Mouse (Mus musculus) hindbrain, embryonic 11.5 days (tissue): ENCODE results near the gene Ush1c. TPM values are rescaled to one million over a fixed set of nuclear protein-coding genes. Genes with fewer than 3 reads are reported as not detected.

Experiments used
- ATAC-seq: fragments of 200-750 bp; cut with Nextera tagmentation; 2 replicates; pipeline ENCODE4 v1.8.0; 2017; ENCODE audit warnings: mild to moderate bottlenecking, moderate TSS enrichment, moderate library complexity; ENCODE audit not compliant: low FRiP score
- DNase-seq: peaks from one replicate; pipeline ENCODE4 v3.0.0-alpha.2; 2015; ENCODE audit warnings: low spot score
- H3K27ac ChIP-seq: fragments of 300-500 bp; sonication (generic); 2 replicates; pipeline ENCODE4 v1.5.1; 2014; ENCODE audit warnings: mild to moderate bottlenecking, low read depth, low read length
- H3K27me3 ChIP-seq: fragments of 300-500 bp; sonication (generic); 2 replicates; pipeline ENCODE4 v1.6.1; 2014; ENCODE audit warnings: mild to moderate bottlenecking, low read length, moderate library complexity, mixed read lengths; ENCODE audit not compliant: control insufficient read depth, insufficient read depth
- H3K36me3 ChIP-seq: fragments of 300-500 bp; sonication (generic); 2 replicates; pipeline ENCODE4 v1.6.1; 2014; ENCODE audit warnings: mild to moderate bottlenecking, low read length, moderate library complexity, mixed read lengths; ENCODE audit not compliant: control insufficient read depth, insufficient read depth
- H3K4me1 ChIP-seq: fragments of 300-500 bp; sonication (generic); replicated peaks from 2 replicates; pipeline ENCODE4 v1.6.1; 2014; ENCODE audit warnings: low read length, mixed read lengths; ENCODE audit not compliant: control insufficient read depth, insufficient read depth
- H3K4me2 ChIP-seq: fragments of 300-500 bp; sonication (generic); replicated peaks from 2 replicates; pipeline ENCODE4 v1.6.1; 2014; ENCODE audit warnings: mild to moderate bottlenecking, low read depth, low read length
- H3K4me3 ChIP-seq: fragments of 300-500 bp; sonication (generic); 2 replicates; pipeline ENCODE4 v1.5.1; 2014; ENCODE audit warnings: low read depth, low read length
- H3K9ac ChIP-seq: fragments of 300-500 bp; sonication (generic); 2 replicates; pipeline ENCODE4 v1.6.1; 2014; ENCODE audit warnings: low read depth, low read length
- H3K9me3 ChIP-seq: fragments of 300-500 bp; sonication (generic); 2 replicates; pipeline ENCODE4 v1.6.1; 2016; ENCODE audit warnings: low read length; ENCODE audit not compliant: control insufficient read depth
- WGBS: fragments of 180-500 bp; shearing (Covaris S2); extraction: QIAGEN DNeasy Blood & Tissue Kit; methylation state at CpG from one replicate; pipeline ENCODE4 v1.1.7; 2014; 5-methylcytosine and 5-hydroxymethylcytosine counted together
- polyA plus RNA-seq: library from polyadenylated mRNA; unstranded; fragments of >200 nt; fragmentation: Nextera tagmentation; extraction: Ambion mirVana; gene quantifications from 2 replicates; pipeline ENCODE4 v1.2.1, GENCODE M21; 2014

Gene Ush1c
- polyA plus RNA-seq, 1 experiment from 2014 or later = 3.0 TPM

DNA sequence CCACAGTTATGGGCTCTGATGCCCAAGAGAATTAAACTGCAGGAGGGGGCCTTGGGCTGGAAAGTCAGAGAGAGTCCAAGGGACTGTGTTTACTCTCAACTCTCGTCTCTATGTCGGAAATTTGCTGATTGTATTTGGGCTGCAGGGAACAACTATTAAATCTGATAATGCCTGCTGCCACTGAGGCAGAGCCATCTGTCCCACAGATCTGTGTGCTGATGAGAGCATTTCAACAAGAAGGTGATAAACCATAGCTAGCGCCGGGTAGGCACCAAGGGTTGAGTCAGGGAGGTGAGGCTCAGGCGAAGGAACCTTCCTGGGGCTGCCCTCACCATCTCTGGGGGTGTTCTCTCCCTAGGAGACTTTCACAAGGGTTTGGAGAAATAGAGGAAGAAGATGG is 75.6 kb downstream of the Ush1c start:
- Histone ChIP-seq H3K4me3 (no peak overlapping the region), H3K9me3 (no peaks in the 10 kb centered on the region), H3K4me2 (no peak overlapping the region), H3K27me3 (no peaks in the 10 kb centered on the region), H3K9ac (no peak overlapping the region), H3K36me3 (no peaks in the 10 kb centered on the region), H3K4me1 (no peaks in the 10 kb centered on the region; the same call in 1 of the 2 replicates), H3K27ac (no peak overlapping the region)
- WGBS = 79% methylated on average over 5 of the region's 5 CpGs
- DNase-seq (no peak), ATAC-seq (no peak)

DNA sequence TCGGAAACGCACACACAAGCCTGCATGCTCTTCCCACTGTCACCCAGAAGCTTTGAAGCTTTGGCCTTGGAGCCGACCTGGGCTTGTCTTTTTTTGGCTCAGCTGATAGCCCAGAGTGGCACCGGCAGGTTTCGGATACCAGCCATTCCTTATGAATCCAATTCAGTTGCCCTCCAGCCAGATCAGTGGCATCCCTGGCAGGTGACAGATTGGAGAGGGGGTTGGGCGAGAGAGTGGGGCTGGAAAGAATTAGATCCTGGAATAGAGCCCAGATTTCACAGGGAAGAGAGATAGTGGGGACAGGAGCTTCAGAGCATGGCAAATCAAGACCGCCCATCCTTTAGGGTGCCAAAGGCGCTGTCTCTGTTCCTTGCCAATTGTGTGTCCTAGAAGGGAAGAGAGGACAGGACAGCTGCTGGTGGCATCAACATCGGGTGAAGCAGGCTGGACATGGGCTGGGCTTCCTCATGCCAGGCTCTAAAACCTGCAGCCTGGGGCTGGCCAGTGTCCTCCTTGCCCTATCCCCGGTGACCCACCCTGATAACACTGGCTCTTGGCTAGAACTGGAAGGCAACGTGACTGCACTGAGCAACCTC is 76.1 kb downstream of the Ush1c start:
- no peak overlapping the region for H3K9ac ChIP-seq
- H3K4me3 ChIP-seq = no peak overlapping the region
- no peaks in the 10 kb centered on the region for H3K27me3 ChIP-seq
- whole genome bisulfite sequencing = 79% methylated on average over 11 of the region's 11 CpGs
- no peak overlapping the region for H3K4me2 ChIP-seq
- no peak overlapping the region for H3K27ac ChIP-seq
- H3K36me3 ChIP-seq = no peaks in the 10 kb centered on the region
- no peaks in the 10 kb centered on the region; the same call in 1 of the 2 replicates for H3K4me1 ChIP-seq
- H3K9me3 ChIP-seq = no peaks in the 10 kb centered on the region
- DNase-seq = no peak
- ATAC-seq = no peak

DNA sequence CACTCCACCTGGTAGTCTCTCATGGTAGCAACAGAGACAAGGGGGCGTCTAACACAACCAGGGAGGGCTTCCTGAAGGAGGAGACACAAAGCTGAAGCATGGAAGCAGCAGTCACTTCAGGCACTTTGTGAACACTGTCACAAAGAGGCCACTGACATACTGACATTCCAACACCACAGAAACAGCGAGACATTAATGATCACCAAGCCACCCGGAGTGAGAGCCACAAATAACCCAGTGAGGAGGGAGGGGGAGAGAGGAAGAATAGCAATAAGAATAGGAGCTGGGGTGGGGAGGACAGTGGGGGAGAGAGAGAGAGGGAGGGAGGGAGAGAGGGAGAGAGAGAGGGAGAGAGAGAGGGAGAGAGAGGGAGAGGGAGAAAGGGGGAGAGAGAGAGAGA is 76.7 kb downstream of the Ush1c start:
- Histone ChIP-seq H3K4me3 (no peak overlapping the region), H3K4me2 (no peak overlapping the region), H3K4me1 (no peaks in the 10 kb centered on the region; the same call in 1 of the 2 replicates), H3K27me3 (no peaks in the 10 kb centered on the region), H3K9me3 (no peaks in the 10 kb centered on the region), H3K36me3 (no peaks in the 10 kb centered on the region), H3K9ac (no peak overlapping the region), H3K27ac (no peak overlapping the region)
- DNase-seq = no peak
- WGBS = 23% methylated on average over 3 of the region's 3 CpGs
- no peak for ATAC-seq

DNA sequence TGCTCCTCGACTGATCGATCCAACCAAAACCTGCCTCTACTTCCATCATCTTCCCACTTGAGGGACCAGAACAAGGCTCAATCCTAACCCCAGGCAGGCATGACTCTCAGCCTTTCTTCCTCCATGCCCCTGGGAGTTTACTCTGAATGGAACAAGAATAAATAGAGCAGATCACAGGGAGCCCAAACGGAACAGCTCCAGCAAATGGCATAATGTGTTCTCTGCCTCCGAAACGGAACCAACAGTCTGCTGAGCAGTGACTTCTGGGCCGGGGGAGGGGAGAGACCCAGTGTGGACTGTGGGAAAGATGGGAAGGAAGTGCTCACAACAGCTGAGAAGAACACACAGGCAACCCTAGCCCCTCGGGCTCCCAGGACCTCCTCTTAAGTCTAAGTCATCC is 80.6 kb downstream of the Ush1c start:
- Histone ChIP-seq H3K9me3 (no peaks in the 10 kb centered on the region), H3K36me3 (no peaks in the 10 kb centered on the region), H3K9ac (no peak overlapping the region), H3K4me2 (no peak overlapping the region), H3K27me3 (no peaks in the 10 kb centered on the region), H3K4me3 (no peak overlapping the region), H3K4me1 (no peaks in the 10 kb centered on the region; the same call in none of the 2 replicates), H3K27ac (no peak overlapping the region)
- WGBS = 79% methylated on average over 7 of the region's 7 CpGs
- DNase-seq = no peak
- no peak for ATAC-seq

DNA sequence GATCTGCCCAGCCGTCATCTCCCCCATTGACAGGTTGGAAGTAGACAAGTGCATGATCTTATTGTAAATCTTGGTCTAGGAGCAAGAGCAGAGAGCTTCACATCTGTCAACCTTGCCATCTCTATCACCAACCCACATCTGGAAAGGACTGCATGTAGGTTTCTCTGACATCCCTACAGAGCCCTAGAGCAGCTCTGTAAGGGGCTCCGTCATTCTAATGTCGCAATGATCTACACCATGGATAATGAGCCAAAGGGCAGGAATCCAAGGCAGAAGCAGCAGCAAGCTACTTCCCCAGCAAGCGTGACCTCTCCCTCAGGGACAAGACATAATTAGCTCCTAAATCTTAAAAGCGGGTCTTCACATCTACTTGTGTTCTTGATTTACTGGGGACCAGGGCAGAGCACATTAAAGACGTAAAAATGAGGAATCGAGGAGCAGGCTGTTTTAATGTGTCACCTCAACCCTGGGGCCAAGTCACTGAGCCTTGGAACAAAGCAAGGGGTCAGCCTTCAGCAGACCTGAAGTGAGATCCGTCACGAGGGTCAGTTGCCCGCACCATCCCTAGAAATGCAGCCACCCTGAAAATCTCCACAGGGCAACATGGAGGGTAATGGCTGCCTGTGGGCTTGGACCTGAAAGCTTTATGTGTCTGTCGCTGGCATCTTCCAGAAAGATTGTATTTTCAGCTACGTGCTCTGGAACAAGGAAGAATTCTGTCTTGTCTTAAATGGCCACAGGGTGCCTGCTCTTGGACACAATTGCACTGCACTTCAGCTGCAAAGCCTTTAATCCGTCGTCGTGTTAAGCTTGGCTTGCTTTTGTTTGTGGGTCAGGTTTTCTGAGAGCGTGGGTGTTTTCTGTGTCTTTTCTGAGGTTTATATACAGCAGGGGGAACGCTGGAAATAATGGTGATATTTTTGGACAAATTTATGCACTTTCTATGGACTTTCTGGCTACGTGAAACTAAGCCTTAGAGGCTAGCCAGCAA is 83.5 kb downstream of the Ush1c start:
- Histone ChIP-seq H3K27ac (no peak overlapping the region), H3K4me2 (no peak overlapping the region), H3K4me3 (no peak overlapping the region), H3K9me3 (no peaks in the 10 kb centered on the region), H3K27me3 (no peaks in the 10 kb centered on the region), H3K36me3 (no peaks in the 10 kb centered on the region), H3K9ac (no peak overlapping the region), H3K4me1 (no peaks in the 10 kb centered on the region; the same call in 1 of the 2 replicates)
- no peak for ATAC-seq
- WGBS = 50% methylated on average over 18 of the region's 18 CpGs
- no peak for DNase-seq

DNA sequence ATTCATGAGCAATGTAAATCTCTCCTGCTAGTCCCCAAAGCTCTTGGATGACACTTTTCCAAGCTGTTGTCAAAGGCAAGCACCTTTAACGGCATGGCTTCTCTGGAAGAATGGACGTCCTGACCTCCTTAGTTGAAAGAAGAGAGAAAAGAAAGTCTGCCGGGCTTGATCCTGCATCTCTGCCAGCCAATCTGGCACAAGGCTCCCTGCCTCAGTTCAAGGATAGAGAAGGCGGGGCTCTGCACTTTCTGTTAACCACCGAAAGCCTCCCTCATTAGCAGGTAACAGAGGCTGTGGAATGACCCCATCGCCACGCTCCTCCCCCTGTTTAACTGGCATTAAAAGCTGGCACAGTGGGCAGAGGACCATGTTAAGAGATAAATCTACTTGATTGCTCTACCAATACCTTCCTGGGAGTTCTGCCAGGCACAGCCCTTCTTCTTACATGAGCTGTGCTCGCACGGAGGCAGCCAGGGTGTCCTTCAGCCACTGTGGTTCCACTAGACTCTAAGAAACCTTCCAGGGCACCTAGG is 85.4 kb downstream of the Ush1c start:
- Histone ChIP-seq H3K27ac (no peak overlapping the region), H3K4me2 (no peak overlapping the region), H3K9ac (no peak overlapping the region), H3K27me3 (no peaks in the 10 kb centered on the region), H3K36me3 (no peaks in the 10 kb centered on the region), H3K4me3 (no peak overlapping the region), H3K4me1 (no peaks in the 10 kb centered on the region; the same call in 1 of the 2 replicates), H3K9me3 (no peaks in the 10 kb centered on the region)
- DNase-seq = no peak
- no peak for ATAC-seq
- 79% methylated on average over 9 of the region's 9 CpGs for WGBS

DNA sequence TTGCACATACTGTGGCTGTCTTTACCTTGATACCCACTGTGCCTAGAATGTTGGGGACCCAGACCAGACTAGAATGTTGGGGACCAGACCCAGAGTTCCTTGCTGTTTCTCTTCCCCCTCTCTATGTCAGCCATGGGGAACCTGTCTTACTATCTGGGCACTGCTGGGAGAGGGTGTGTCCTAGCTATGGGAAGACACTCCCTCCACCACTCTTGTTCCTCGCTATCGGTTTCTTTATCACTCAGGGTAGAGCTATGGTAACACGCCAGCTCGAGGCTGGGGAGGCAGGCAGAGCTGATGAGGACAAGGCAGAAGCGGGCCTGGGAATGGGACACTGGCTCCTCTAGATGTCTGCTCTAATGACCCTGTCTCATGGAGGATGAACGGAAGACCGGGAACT is 90.9 kb downstream of the Ush1c start:
- no peaks in the 10 kb centered on the region for H3K4me1 ChIP-seq
- WGBS = 92% methylated on average over 7 of the region's 7 CpGs
- no peaks in the 10 kb centered on the region for H3K36me3 ChIP-seq
- no peak for ATAC-seq
- H3K9ac ChIP-seq = no peak overlapping the region
- no peak overlapping the region for H3K4me2 ChIP-seq
- DNase-seq = no peak
- no peak overlapping the region for H3K4me3 ChIP-seq
- no peaks in the 10 kb centered on the region for H3K9me3 ChIP-seq
- H3K27ac ChIP-seq = no peak overlapping the region
- no peaks in the 10 kb centered on the region for H3K27me3 ChIP-seq

DNA sequence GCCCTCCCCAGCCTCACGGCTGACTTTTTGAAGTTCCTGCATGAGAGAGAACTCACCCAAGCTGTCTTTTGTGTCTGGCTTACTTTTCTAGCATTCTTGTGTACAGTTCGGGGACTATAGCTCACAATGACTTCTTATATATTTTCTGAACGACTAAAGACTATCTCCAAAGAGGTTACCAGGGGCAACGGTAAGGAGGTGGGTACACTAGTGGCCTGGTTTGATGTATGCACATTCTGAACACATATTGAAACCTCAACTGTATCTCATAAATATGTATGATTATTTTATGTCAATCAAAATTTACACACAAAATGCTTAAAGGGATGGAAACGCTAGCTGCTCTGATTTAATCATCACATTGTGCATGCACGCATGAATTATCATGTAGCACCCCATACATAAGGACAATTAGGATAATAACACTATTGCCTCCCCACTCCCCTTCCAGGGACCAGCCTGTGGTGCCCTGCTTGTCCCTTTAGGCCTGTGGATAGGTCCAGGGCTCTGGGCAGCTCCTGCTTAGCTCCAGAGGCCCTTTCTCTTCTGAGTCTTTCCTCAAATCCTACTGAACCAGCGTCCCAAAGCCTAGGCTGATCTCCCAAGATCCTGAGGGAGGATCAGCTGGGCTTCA is 91.5 kb downstream of the Ush1c start:
- Histone ChIP-seq H3K36me3 (no peaks in the 10 kb centered on the region), H3K27ac (no peak overlapping the region), H3K9ac (no peak overlapping the region), H3K4me1 (no peaks in the 10 kb centered on the region), H3K9me3 (no peaks in the 10 kb centered on the region), H3K4me3 (no peak overlapping the region), H3K4me2 (no peak overlapping the region), H3K27me3 (no peaks in the 10 kb centered on the region)
- no peak for DNase-seq
- WGBS = 77% methylated on average over 7 of the region's 7 CpGs
- ATAC-seq = no peak
